Mouse (Mus musculus) hindbrain, embryonic 14.5 days (tissue): Measurements from ENCODE around the gene Zfp825. TPM values are rescaled to one million over a fixed set of nuclear protein-coding genes. Genes with fewer than 3 reads are reported as not detected.
"Not testable (repeated sequence)": the region's sequence is repeated elsewhere in the genome, so short reads cannot be mapped to it uniquely, and the experiment has no call there.

ENCODE experiments used
- ATAC-seq: fragments of 200-750 bp; cut with Nextera tagmentation; 2 replicates; pipeline ENCODE4 v1.8.0; 2017; ENCODE audit warnings: moderate number of reproducible peaks, mild to moderate bottlenecking, moderate TSS enrichment, moderate library complexity; ENCODE audit not compliant: low FRiP score
- DNase-seq: peaks from one replicate; pipeline ENCODE4 v3.0.0-alpha.2; 2015; ENCODE audit warnings: low spot score
- H3K27ac ChIP-seq: fragments of 300-500 bp; sonication (generic); 2 replicates; pipeline ENCODE4 v1.5.1; 2014; ENCODE audit warnings: mild to moderate bottlenecking, moderate library complexity
- H3K27me3 ChIP-seq: fragments of 300-500 bp; sonication (generic); 2 replicates; pipeline ENCODE4 v1.6.1; 2014; ENCODE audit warnings: mild to moderate bottlenecking, low read length, mixed read lengths; ENCODE audit not compliant: control insufficient read depth, insufficient read depth
- H3K36me3 ChIP-seq: fragments of 300-500 bp; sonication (generic); replicated peaks from 2 replicates; pipeline ENCODE4 v1.6.1; 2014; ENCODE audit not compliant: control insufficient read depth, insufficient read depth
- H3K4me1 ChIP-seq: fragments of 300-500 bp; sonication (generic); replicated peaks from 2 replicates; pipeline ENCODE4 v1.6.1; 2014; ENCODE audit warnings: antibody characterized with exemption, low read length, mixed read lengths; ENCODE audit not compliant: control insufficient read depth, insufficient read depth
- H3K4me2 ChIP-seq: fragments of 300-500 bp; sonication (generic); replicated peaks from 2 replicates; pipeline ENCODE4 v1.6.1; 2014; ENCODE audit warnings: mild to moderate bottlenecking, moderate library complexity
- H3K4me3 ChIP-seq: fragments of 300-500 bp; sonication (generic); replicated peaks from 2 replicates; pipeline ENCODE4 v1.5.1; 2014; ENCODE audit warnings: mild to moderate bottlenecking, low read length
- H3K9ac ChIP-seq: fragments of 300-500 bp; sonication (generic); 2 replicates; pipeline ENCODE4 v1.6.1; 2014
- H3K9me3 ChIP-seq: fragments of 300-500 bp; sonication (generic); 2 replicates; pipeline ENCODE4 v1.6.1; 2016; ENCODE audit warnings: low read length; ENCODE audit not compliant: control insufficient read depth
- WGBS: fragments of 180-500 bp; shearing (Covaris S2); extraction: QIAGEN DNeasy Blood & Tissue Kit; methylation state at CpG from one replicate; pipeline ENCODE4 v1.1.7; 2014; 5-methylcytosine and 5-hydroxymethylcytosine counted together
- polyA plus RNA-seq: library from polyadenylated mRNA; unstranded; fragments of >200 nt; fragmentation: Nextera tagmentation; extraction: Ambion mirVana; gene quantifications from 2 replicates; pipeline ENCODE4 v1.2.1, GENCODE M21; 2014

The Zfp825 gene
- polyA plus RNA-seq, 1 experiment from 2014 or later: 15.6 TPM

DNA sequence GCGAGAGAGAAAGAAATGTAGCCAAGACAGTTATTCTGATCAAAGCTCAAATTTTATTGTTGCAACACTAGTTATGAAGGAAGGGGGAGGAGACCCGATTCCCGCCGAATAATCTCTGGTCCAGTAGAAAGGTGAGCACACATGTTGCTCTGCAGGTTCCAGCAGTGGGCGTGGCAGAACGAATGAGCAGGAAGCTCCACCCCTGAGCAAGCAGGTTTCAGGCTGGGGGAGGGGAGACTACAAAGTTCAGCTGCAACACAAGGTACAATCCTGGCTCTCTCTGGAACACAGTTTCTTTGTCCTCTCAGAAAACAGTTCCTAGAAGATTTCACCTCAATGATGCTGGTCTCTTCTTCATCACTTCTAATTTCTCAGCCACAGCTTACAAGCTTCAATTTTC lies 14.2 kb upstream of the Zfp825 start:
- not testable (repeated sequence) for H3K27ac ChIP-seq, H3K4me1 ChIP-seq, H3K4me3 ChIP-seq, ATAC-seq, H3K36me3 ChIP-seq, H3K4me2 ChIP-seq, DNase-seq, H3K9me3 ChIP-seq, H3K27me3 ChIP-seq, H3K9ac ChIP-seq
- WGBS: 88% methylated on average over 6 of the region's 6 CpGs

DNA sequence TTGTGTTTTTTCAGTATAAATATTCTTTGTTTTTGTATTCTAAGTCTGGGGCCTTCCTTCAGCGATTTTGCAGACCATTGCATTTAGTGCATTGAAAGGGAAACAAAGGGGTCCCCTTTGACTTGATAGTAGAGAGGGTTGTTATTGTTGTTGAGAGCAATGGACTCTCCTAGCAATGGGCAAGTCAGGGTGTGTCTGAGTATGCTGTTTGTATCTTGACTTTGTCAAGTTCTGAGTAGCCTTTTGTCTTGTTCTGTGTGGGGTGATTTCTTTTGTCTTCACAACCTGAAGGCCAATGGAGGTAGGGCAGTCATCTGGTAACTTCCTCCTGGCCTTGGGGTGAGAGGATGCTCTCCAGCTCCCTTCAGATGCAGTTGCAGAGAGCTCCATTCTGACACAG lies 9.1 kb upstream of the Zfp825 start:
- not testable (repeated sequence) for ATAC-seq, H3K9me3 ChIP-seq, H3K27ac ChIP-seq, H3K36me3 ChIP-seq, H3K4me2 ChIP-seq, H3K27me3 ChIP-seq, DNase-seq, H3K4me3 ChIP-seq, H3K4me1 ChIP-seq, H3K9ac ChIP-seq
- WGBS: 74% methylated on average over 1 of the region's 1 CpGs

DNA sequence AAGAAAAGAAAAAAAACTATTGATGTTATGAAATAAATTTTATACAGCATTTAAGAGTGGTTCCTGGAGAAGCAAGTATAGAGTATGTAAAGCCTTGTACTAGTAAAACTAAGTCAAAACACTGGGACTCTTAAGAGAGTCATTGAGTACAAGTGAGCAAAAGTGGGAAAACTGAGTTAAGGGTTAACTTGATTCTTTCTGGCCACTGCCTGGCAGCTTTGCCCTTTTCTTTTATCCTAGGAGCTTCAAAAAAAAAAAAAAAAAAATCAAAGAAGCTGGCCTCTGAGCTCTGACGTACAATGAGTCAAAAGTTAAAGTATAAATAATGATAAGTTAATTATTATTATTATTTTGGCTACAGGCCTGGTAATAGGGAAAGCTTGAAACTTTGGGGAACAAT lies 5.9 kb upstream of the Zfp825 start:
- not testable (repeated sequence) for H3K36me3 ChIP-seq, H3K27me3 ChIP-seq, H3K27ac ChIP-seq, H3K9me3 ChIP-seq, ATAC-seq, H3K4me1 ChIP-seq, H3K4me2 ChIP-seq, DNase-seq, H3K9ac ChIP-seq, H3K4me3 ChIP-seq
- WGBS: 23% methylated on average over 1 of the region's 1 CpGs

DNA sequence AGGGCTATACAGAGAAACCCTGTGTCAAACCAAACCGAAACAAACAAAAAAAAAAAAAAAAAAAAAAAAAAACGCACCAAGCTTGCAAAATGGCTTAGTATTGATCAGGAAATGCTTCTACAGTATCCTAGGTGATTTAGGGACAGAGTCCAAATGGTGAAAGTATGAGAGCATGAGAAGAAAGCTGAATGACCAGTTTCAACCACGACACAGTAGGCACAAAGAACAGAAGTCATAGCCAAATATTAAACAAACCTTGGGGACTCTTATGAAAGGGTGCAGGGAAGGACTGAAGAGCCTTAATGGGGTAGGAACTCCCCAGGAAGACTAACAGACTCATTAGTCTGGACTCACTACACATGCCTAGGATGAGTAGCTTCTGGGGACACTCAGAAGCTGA lies 9.5 kb downstream of the Zfp825 start:
- not testable (repeated sequence) for H3K27me3 ChIP-seq, H3K4me3 ChIP-seq, H3K27ac ChIP-seq, ATAC-seq, H3K9me3 ChIP-seq, H3K4me2 ChIP-seq, H3K4me1 ChIP-seq, H3K9ac ChIP-seq, DNase-seq
- WGBS: 88% methylated on average over 3 of the region's 3 CpGs
- H3K36me3 ChIP-seq: peaks cover 14% of the 10 kb centered on the region

DNA sequence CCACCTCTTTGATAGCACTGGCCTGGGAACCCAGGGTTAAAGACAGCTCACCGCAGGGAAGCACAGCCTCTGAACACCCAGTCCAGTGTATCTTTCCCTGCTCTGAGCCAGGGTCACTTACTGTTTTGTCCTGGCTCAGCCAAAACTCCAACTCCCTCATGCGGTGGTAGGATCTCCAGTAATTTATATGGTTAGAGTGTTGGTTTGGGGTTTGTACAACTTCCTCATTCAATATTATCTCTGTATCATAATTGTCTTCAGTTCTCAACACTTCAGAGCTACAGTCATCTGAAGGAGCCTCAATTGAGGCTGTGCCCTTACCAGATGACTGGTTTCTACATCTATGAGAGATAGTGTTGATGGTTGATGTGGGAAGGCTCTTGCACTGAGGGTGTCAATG lies 22.3 kb downstream of the Zfp825 start:
- ATAC-seq, H3K9ac ChIP-seq, DNase-seq, H3K27me3 ChIP-seq, H3K4me2 ChIP-seq, H3K4me1 ChIP-seq, H3K27ac ChIP-seq, H3K9me3 ChIP-seq, H3K36me3 ChIP-seq, H3K4me3 ChIP-seq: not testable (repeated sequence)
- 96% methylated on average over 2 of the region's 2 CpGs for WGBS

DNA sequence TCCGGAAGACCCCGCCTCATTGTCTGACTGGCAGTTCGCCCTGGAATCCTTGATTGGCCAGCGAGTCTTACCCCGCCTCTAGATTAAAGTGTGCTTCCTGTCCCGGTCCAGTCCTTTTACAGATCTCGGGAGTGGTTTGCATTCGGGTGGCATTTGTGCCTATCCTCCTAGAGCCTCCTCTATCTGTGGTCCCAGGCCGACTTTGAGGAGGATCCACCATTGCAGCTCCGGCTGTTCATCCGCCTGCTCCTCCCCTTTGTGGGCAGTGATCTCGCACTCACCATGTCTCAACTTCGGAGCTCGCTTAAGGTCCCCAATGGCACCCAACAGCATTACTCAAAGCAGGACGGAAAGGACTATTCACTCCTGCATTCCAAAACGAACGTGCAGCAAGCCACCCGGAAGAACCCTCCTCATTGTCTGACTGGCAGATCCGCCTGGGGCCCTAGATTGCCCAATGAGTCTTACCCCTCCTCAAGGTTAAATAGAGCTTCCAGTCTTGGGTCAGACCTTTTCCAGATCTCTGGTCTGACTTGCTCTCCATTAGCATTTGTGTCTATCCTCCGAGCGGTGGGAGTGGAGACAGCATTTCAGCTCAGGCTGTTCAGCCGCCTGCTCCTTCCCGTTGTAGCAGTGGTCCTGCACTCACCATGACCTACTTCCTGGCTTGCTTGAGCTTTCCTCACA lies 30.9 kb downstream of the Zfp825 start:
- DNase-seq: peak; percentile 89
- Histone ChIP-seq H3K9me3 (no peaks in the 10 kb centered on the region), H3K27me3 (no peaks in the 10 kb centered on the region), H3K4me1 (no peaks in the 10 kb centered on the region), H3K36me3 (no peaks in the 10 kb centered on the region), H3K9ac (peak overlapping the region; percentile 74), H3K4me3 (peak overlapping the region; percentile 55), H3K4me2 (peak overlapping the region; percentile 71), H3K27ac (peak overlapping the region; percentile 93)
- WGBS: under 1% methylated on average over 23 of the region's 23 CpGs
- ATAC-seq: peak; percentile 99

DNA sequence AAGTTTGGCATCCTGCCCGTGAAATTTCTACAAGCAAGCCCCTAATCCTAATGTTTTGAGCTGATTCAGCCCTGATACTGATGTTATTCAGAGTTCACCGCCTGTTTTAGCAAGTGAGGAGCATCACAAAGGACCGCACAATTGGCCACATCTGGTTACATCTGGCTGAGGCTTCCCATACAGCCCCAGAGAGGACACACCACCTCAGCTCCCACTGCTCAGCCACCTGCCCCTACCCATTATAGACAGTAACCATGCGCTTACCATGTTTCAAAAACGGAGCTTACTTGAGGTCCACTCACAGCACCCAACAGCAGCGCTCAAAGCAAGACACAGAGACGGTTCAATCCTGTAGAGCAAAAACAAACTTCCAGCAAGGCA lies 31.5 kb downstream of the Zfp825 start:
- H3K4me2 ChIP-seq: peak overlapping the region; percentile 71
- H3K9me3 ChIP-seq, H3K4me1 ChIP-seq, H3K27me3 ChIP-seq, DNase-seq, ATAC-seq, H3K36me3 ChIP-seq: not testable (repeated sequence)
- 7% methylated on average over 7 of the region's 7 CpGs for WGBS
- peak overlapping the region; percentile 93 for H3K27ac ChIP-seq
- peak overlapping the region; percentile 55 for H3K4me3 ChIP-seq
- peak overlapping the region; percentile 74 for H3K9ac ChIP-seq

DNA sequence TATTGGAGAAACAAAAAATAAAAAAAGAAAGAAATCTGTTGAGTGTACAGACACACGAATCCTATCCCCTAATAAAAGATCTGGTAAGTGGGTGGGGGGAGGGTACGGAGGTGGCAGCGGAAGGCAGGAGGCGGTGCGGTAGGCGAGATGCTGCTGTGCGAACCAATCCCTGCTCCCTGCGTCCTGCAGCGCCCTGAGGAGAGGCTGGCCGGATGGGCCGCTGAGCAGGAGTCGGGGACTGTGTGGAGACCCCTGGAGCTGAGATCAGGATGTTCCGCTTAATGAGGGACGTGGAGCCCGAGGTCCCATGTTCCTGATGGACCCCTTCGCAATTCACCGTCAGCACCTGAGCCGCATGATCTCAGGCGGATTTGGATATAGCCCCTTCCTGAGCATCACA lies 53.9 kb downstream of the Zfp825 start:
- ATAC-seq: no peak
- H3K9ac ChIP-seq: no peak overlapping the region

More for the DNA sequence above, 53.9 kb downstream of the Zfp825 start:
- H3K27me3 ChIP-seq: no peaks in the 10 kb centered on the region
- H3K4me2 ChIP-seq: no peak overlapping the region
- no peak for DNase-seq
- H3K36me3 ChIP-seq: peaks cover 21% of the 10 kb centered on the region
- no peak overlapping the region for H3K27ac ChIP-seq
- no peaks in the 10 kb centered on the region for H3K4me1 ChIP-seq
- H3K4me3 ChIP-seq: no peak overlapping the region
- 35% methylated on average over 19 of the region's 19 CpGs for WGBS
- peaks cover 64% of the 10 kb centered on the region for H3K9me3 ChIP-seq
